Mouse (Mus musculus): ENCODE data around the gene Gm7694. TPM values are rescaled to one million over a fixed set of nuclear protein-coding genes. Genes with fewer than 3 reads are reported as not detected.
A peak's percentile ranks its signal among the peaks of the same experiment; 100 is the strongest.

The Gm7694 gene
- polyA plus RNA-seq, 1 experiment = not detected

GRCm38 (mm10) chr1:170254893-170255559 lies 51.1 kb downstream of the Gm7694 start:
- TF ChIP-seq POLR2A (IDR thresholded peaks at IDR 0.05; ENCODE audit: insufficient read depth, low read depth, low read length) (no peak), CTCF (IDR thresholded peaks at IDR 0.05; ENCODE audit: insufficient read depth, low read depth, low read length) (no peak)

More at GRCm38 (mm10) chr1:170254893-170255559, 51.1 kb downstream of the Gm7694 start:
- 22% methylated on average over 30 of the region's 30 CpGs for whole genome bisulfite sequencing
- Histone ChIP-seq H3K4me3 (ENCODE audit: insufficient read depth, low read depth, low read length) (peak overlapping the region; percentile 78), H3K4me1 (ENCODE audit: control insufficient read depth, insufficient read depth, low read length) (0 out of 2 replicates have a peak, but pooled peaks cover 3% of the 10 kb centered on the region), H3K27ac (ENCODE audit: insufficient read depth, low read depth, low read length) (no peak overlapping the region)

Other genes starting within 250 kb of the Gm7694 start
- gene Ddr2, start 195.6 kb downstream of the Gm7694 start, polyA plus RNA-seq (2012; ENCODE audit: insufficient read depth, insufficient read length, low replicate concordance, missing spikeins) = not detected in 2 replicates
- gene Uap1, start 131.4 kb downstream of the Gm7694 start, polyA plus RNA-seq (2012; ENCODE audit: insufficient read depth, insufficient read length, low replicate concordance, missing spikeins) = not detected in 2 replicates
- 38.9 TPM in 1 of 2 replicates, not detected in the other for gene Uhmk1, start 90.9 kb downstream of the Gm7694 start, polyA plus RNA-seq (2012; ENCODE audit: insufficient read depth, insufficient read length, low replicate concordance, missing spikeins)
- gene Sh2d1b2, start 73.6 kb downstream of the Gm7694 start, polyA plus RNA-seq (2012; ENCODE audit: insufficient read depth, insufficient read length, low replicate concordance, missing spikeins) = not detected in 2 replicates
- not detected in 2 replicates for gene Sh2d1b1, start 29.0 kb downstream of the Gm7694 start, polyA plus RNA-seq (2012; ENCODE audit: insufficient read depth, insufficient read length, low replicate concordance, missing spikeins)
- not detected in 2 replicates for gene Spata46, start 2.5 kb upstream of the Gm7694 start, polyA plus RNA-seq (2012; ENCODE audit: insufficient read depth, insufficient read length, low replicate concordance, missing spikeins)